Mouse (Mus musculus): Measurements from ENCODE around the gene Taf6. TPM values are rescaled to one million over a fixed set of nuclear protein-coding genes. Genes with fewer than 3 reads are reported as not detected.
"Not testable (repeated sequence)": the region's sequence is repeated elsewhere in the genome, so short reads cannot be mapped to it uniquely, and the experiment has no call there.

Taf6 gene
- total RNA-seq (2021): 10 to 100 TPM; 39.3 to 42.0 TPM

GRCm38 (mm10) chr5:138186950-138187638 is at the start of gene Taf6, which contains the start of gene Cnpy4:
Taf6 (minus strand) TSS chr5:138187451.
Cnpy4 (plus strand) TSS chr5:138187485.
- intact Hi-C loops (cut with DNase I): loop anchor here (1.0 kb wide), 2 partner anchors 16 to 26 kb away; partner anchors contain the start of gene Cops6
- DNase-seq (ENCODE audit: low spot score in 2 of 2): peak; percentile 80 to 91

GRCm38 (mm10) chr5:138234224-138234623 is 47.0 kb upstream of the Taf6 start:
- DNase-seq (ENCODE audit: low spot score in 2 of 2): no peak
- intact Hi-C loops (cut with DNase I): no loop called here

GRCm38 (mm10) chr5:138233778-138234177 is 46.5 kb upstream of the Taf6 start:
- intact Hi-C loops (cut with DNase I): no loop called here

GRCm38 (mm10) chr5:138229511-138229910 is 42.3 kb upstream of the Taf6 start:
- DNase-seq (ENCODE audit: low spot score in 2 of 2): no peak
- intact Hi-C loops (cut with DNase I): no loop called here

More at GRCm38 (mm10) chr5:138233778-138234177, 46.5 kb upstream of the Taf6 start:
- no peak for DNase-seq (ENCODE audit: low spot score in 2 of 2)

GRCm38 (mm10) chr5:138228026-138228425 is 40.8 kb upstream of the Taf6 start:
- DNase-seq (ENCODE audit: low spot score in 2 of 2): no peak
- intact Hi-C loops (cut with DNase I): no loop called here

GRCm38 (mm10) chr5:138227367-138227766 is 40.1 kb upstream of the Taf6 start:
- no peak for DNase-seq (ENCODE audit: low spot score in 2 of 2)
- intact Hi-C loops (cut with DNase I): no loop called here

GRCm38 (mm10) chr5:138226491-138226890 is 39.2 kb upstream of the Taf6 start:
- DNase-seq (ENCODE audit: low spot score in 2 of 2): no peak
- intact Hi-C loops (cut with DNase I): no loop called here

GRCm38 (mm10) chr5:138225700-138226099 is 38.4 kb upstream of the Taf6 start, which contains the start of gene Nxpe5:
Nxpe5 (plus strand) TSS chr5:138225898.
- no peak for DNase-seq (ENCODE audit: low spot score in 2 of 2)
- intact Hi-C loops (cut with DNase I): no loop called here

GRCm38 (mm10) chr5:138223287-138223686 is 36.0 kb upstream of the Taf6 start:
- intact Hi-C loops (cut with DNase I): loop anchor here (5.0 kb wide), 1 partner anchor 254 kb away; no protein-coding TSS in a partner anchor
- DNase-seq (ENCODE audit: low spot score in 2 of 2): peak in 1 of 2 experiments; percentile 5

GRCm38 (mm10) chr5:138222111-138222510 is 34.9 kb upstream of the Taf6 start:
- intact Hi-C loops (cut with DNase I): loop anchor here (5.0 kb wide), 1 partner anchor 255 kb away; no protein-coding TSS in a partner anchor
- peak; percentile 81 to 84 for DNase-seq (ENCODE audit: low spot score in 2 of 2)

- DNase-seq (ENCODE audit: low spot score in 2 of 2): no peak
- intact Hi-C loops (cut with DNase I): loop anchor here (5.0 kb wide), 1 partner anchor 257 kb away; no protein-coding TSS in a partner anchor
These were observed 32.6 kb upstream of the Taf6 start for GRCm38 (mm10) chr5:138219864-138220263.

- intact Hi-C loops (cut with DNase I); DNase-seq (ENCODE audit: low spot score in 2 of 2): not testable (repeated sequence)
These were observed 29.4 kb upstream of the Taf6 start for GRCm38 (mm10) chr5:138216632-138217031.

GRCm38 (mm10) chr5:138207873-138208272 is 20.6 kb upstream of the Taf6 start:
- intact Hi-C loops (cut with DNase I): no loop called here
- no peak for DNase-seq (ENCODE audit: low spot score in 2 of 2)

- intact Hi-C loops (cut with DNase I): no loop called here
- no peak for DNase-seq (ENCODE audit: low spot score in 2 of 2)
These were observed 20.0 kb upstream of the Taf6 start for GRCm38 (mm10) chr5:138207253-138207652.

GRCm38 (mm10) chr5:138202086-138202485 is 14.8 kb upstream of the Taf6 start:
- intact Hi-C loops (cut with DNase I): no loop called here
- no peak for DNase-seq (ENCODE audit: low spot score in 2 of 2)

- no peak for DNase-seq (ENCODE audit: low spot score in 2 of 2)
- intact Hi-C loops (cut with DNase I): no loop called here
These were observed 12.3 kb upstream of the Taf6 start for GRCm38 (mm10) chr5:138199576-138199975.

- DNase-seq (ENCODE audit: low spot score in 2 of 2): no peak
- intact Hi-C loops (cut with DNase I): no loop called here
These were observed 8.2 kb upstream of the Taf6 start for GRCm38 (mm10) chr5:138195463-138195862.

- intact Hi-C loops (cut with DNase I): no loop called here
- peak; percentile 30 to 42 for DNase-seq (ENCODE audit: low spot score in 2 of 2)
These were observed 7.6 kb upstream of the Taf6 start for GRCm38 (mm10) chr5:138194755-138195345.

GRCm38 (mm10) chr5:138193771-138194727 is 6.8 kb upstream of the Taf6 start, which contains the start of gene Mblac1:
Mblac1 (plus strand) TSS chr5:138194314.
- intact Hi-C loops (cut with DNase I): no loop called here
- DNase-seq (ENCODE audit: low spot score in 2 of 2): peak; percentile 85 to 89

Data from left cerebral cortex, postnatal 25 days (tissue).